Mouse (Mus musculus): ENCODE measurements around the gene Iqce. TPM values are rescaled to one million over a fixed set of nuclear protein-coding genes. Genes with fewer than 3 reads are reported as not detected.

Gene Iqce
- polyA plus RNA-seq (2014; fragmentation: Nextera tagmentation; extraction: Ambion mirVana): 13.9 and 15.6 TPM in 2 replicates

GRCm38 (mm10) chr5:140702103-140702513, at the start of gene Iqce:
Gene Iqce (minus strand): TSS chr5:140702378.
- peaks cover 16% of the 10 kb centered on the region for H3K4me1 ChIP-seq (ENCODE audit: control insufficient read depth, insufficient read depth, low read length)
- DNase-seq (ENCODE audit: low spot score, missing footprints) (peak; percentile 99), ATAC-seq (ENCODE audit: low FRiP score) (peak; percentile 65)
- H3K27ac ChIP-seq (ENCODE audit: low read depth, low read length): peak within 1 kb of the TSS; percentile 45; the same call in 1 of the 2 replicates
- peak within 1 kb of the TSS; percentile 76 for H3K9ac ChIP-seq (ENCODE audit: low read length)
- H3K27me3 ChIP-seq (ENCODE audit: control insufficient read depth, insufficient read depth, low read length): no peaks in the 10 kb centered on the region
- no peaks in the 10 kb centered on the region for H3K9me3 ChIP-seq (ENCODE audit: control insufficient read depth, low read length)
- WGBS: 0% methylated on average over 33 of the region's 33 CpGs
- peak within 1 kb of the TSS; percentile 70 for H3K4me2 ChIP-seq
- no peaks in the 10 kb centered on the region for H3K36me3 ChIP-seq (ENCODE audit: control insufficient read depth, insufficient read depth, low read length)
- peak within 1 kb of the TSS; percentile 59 for H3K4me3 ChIP-seq (ENCODE audit: low read depth, low read length)

GRCm38 (mm10) chr5:140750925-140751324, 48.7 kb upstream of the Iqce start:
- Histone ChIP-seq H3K27ac (ENCODE audit: low read depth, low read length) (no peak overlapping the region), H3K9ac (ENCODE audit: low read length) (no peak overlapping the region), H3K36me3 (ENCODE audit: control insufficient read depth, insufficient read depth, low read length) (no peaks in the 10 kb centered on the region), H3K4me3 (ENCODE audit: low read depth, low read length) (no peak overlapping the region), H3K27me3 (ENCODE audit: control insufficient read depth, insufficient read depth, low read length) (no peaks in the 10 kb centered on the region), H3K9me3 (ENCODE audit: control insufficient read depth, low read length) (peaks cover 4% of the 10 kb centered on the region; the same call in 1 of the 2 replicates), H3K4me2 (no peak overlapping the region), H3K4me1 (ENCODE audit: control insufficient read depth, insufficient read depth, low read length) (no peaks in the 10 kb centered on the region)
- WGBS: 8% methylated on average over 1 of the region's 2 CpGs
- DNase-seq (ENCODE audit: low spot score, missing footprints) (peak; percentile 80), ATAC-seq (ENCODE audit: low FRiP score) (no peak)

GRCm38 (mm10) chr5:140749062-140749875, 47.1 kb upstream of the Iqce start:
- DNase-seq (ENCODE audit: low spot score, missing footprints) (peak; percentile 97), ATAC-seq (ENCODE audit: low FRiP score) (peak; percentile 85)
- 23% methylated on average over 12 of the region's 12 CpGs for WGBS
- Histone ChIP-seq H3K27ac (ENCODE audit: low read depth, low read length) (no peak overlapping the region), H3K9ac (ENCODE audit: low read length) (peak overlapping the region; percentile 66), H3K4me3 (ENCODE audit: low read depth, low read length) (peak overlapping the region; percentile 11), H3K4me2 (peak overlapping the region; percentile 31), H3K9me3 (ENCODE audit: control insufficient read depth, low read length) (peaks cover 4% of the 10 kb centered on the region; the same call in 1 of the 2 replicates), H3K27me3 (ENCODE audit: control insufficient read depth, insufficient read depth, low read length) (no peaks in the 10 kb centered on the region), H3K36me3 (ENCODE audit: control insufficient read depth, insufficient read depth, low read length) (no peaks in the 10 kb centered on the region), H3K4me1 (ENCODE audit: control insufficient read depth, insufficient read depth, low read length) (no peaks in the 10 kb centered on the region)

GRCm38 (mm10) chr5:140748425-140748824, 46.2 kb upstream of the Iqce start:
- Histone ChIP-seq H3K27me3 (ENCODE audit: control insufficient read depth, insufficient read depth, low read length) (no peaks in the 10 kb centered on the region), H3K9me3 (ENCODE audit: control insufficient read depth, low read length) (peaks cover 4% of the 10 kb centered on the region; the same call in 1 of the 2 replicates), H3K4me2 (no peak overlapping the region), H3K9ac (ENCODE audit: low read length) (no peak overlapping the region; the same call in 1 of the 2 replicates), H3K4me3 (ENCODE audit: low read depth, low read length) (no peak overlapping the region), H3K36me3 (ENCODE audit: control insufficient read depth, insufficient read depth, low read length) (no peaks in the 10 kb centered on the region), H3K4me1 (ENCODE audit: control insufficient read depth, insufficient read depth, low read length) (no peaks in the 10 kb centered on the region), H3K27ac (ENCODE audit: low read depth, low read length) (no peak overlapping the region)
- no peak for DNase-seq (ENCODE audit: low spot score, missing footprints)
- 84% methylated on average over 10 of the region's 10 CpGs for WGBS
- no peak for ATAC-seq (ENCODE audit: low FRiP score)

- 29% methylated on average over 12 of the region's 12 CpGs for WGBS
- no peaks in the 10 kb centered on the region for H3K27me3 ChIP-seq (ENCODE audit: control insufficient read depth, insufficient read depth, low read length)
- H3K36me3 ChIP-seq (ENCODE audit: control insufficient read depth, insufficient read depth, low read length): no peaks in the 10 kb centered on the region
- H3K4me2 ChIP-seq: no peak overlapping the region
- no peak for DNase-seq (ENCODE audit: low spot score, missing footprints)
- no peaks in the 10 kb centered on the region for H3K4me1 ChIP-seq (ENCODE audit: control insufficient read depth, insufficient read depth, low read length)
- H3K27ac ChIP-seq (ENCODE audit: low read depth, low read length): no peak overlapping the region
- H3K4me3 ChIP-seq (ENCODE audit: low read depth, low read length): no peak overlapping the region
- no peak for ATAC-seq (ENCODE audit: low FRiP score)
- no peak overlapping the region for H3K9ac ChIP-seq (ENCODE audit: low read length)
- no peaks in the 10 kb centered on the region for H3K9me3 ChIP-seq (ENCODE audit: control insufficient read depth, low read length)
Measured at GRCm38 (mm10) chr5:140743706-140744131, 41.5 kb upstream of the Iqce start.

- ATAC-seq (ENCODE audit: low FRiP score): no peak
- no peaks in the 10 kb centered on the region for H3K36me3 ChIP-seq (ENCODE audit: control insufficient read depth, insufficient read depth, low read length)
- no peak for DNase-seq (ENCODE audit: low spot score, missing footprints)
- H3K4me3 ChIP-seq (ENCODE audit: low read depth, low read length): no peak overlapping the region
- no peak overlapping the region for H3K4me2 ChIP-seq
- H3K27me3 ChIP-seq (ENCODE audit: control insufficient read depth, insufficient read depth, low read length): peaks cover 2% of the 10 kb centered on the region; the same call in 1 of the 2 replicates
- H3K9me3 ChIP-seq (ENCODE audit: control insufficient read depth, low read length): no peaks in the 10 kb centered on the region
- no peaks in the 10 kb centered on the region for H3K4me1 ChIP-seq (ENCODE audit: control insufficient read depth, insufficient read depth, low read length)
- no peak overlapping the region for H3K9ac ChIP-seq (ENCODE audit: low read length)
- H3K27ac ChIP-seq (ENCODE audit: low read depth, low read length): no peak overlapping the region
Measured at GRCm38 (mm10) chr5:140741877-140742276, 39.7 kb upstream of the Iqce start.

- no peak overlapping the region for H3K9ac ChIP-seq (ENCODE audit: low read length)
- DNase-seq (ENCODE audit: low spot score, missing footprints) (no peak), ATAC-seq (ENCODE audit: low FRiP score) (no peak)
- H3K36me3 ChIP-seq (ENCODE audit: control insufficient read depth, insufficient read depth, low read length): no peaks in the 10 kb centered on the region
- H3K4me1 ChIP-seq (ENCODE audit: control insufficient read depth, insufficient read depth, low read length): no peaks in the 10 kb centered on the region; the same call in 1 of the 2 replicates
- no peak overlapping the region for H3K27ac ChIP-seq (ENCODE audit: low read depth, low read length)
- H3K9me3 ChIP-seq (ENCODE audit: control insufficient read depth, low read length): no peaks in the 10 kb centered on the region
- peaks cover 5% of the 10 kb centered on the region; the same call in 1 of the 2 replicates for H3K27me3 ChIP-seq (ENCODE audit: control insufficient read depth, insufficient read depth, low read length)
- no peak overlapping the region for H3K4me3 ChIP-seq (ENCODE audit: low read depth, low read length)
- 75% methylated on average over 11 of the region's 11 CpGs for WGBS
- no peak overlapping the region for H3K4me2 ChIP-seq
Measured at GRCm38 (mm10) chr5:140741040-140741439, 38.9 kb upstream of the Iqce start.

GRCm38 (mm10) chr5:140739813-140740212, 37.6 kb upstream of the Iqce start:
- DNase-seq (ENCODE audit: low spot score, missing footprints) (no peak), ATAC-seq (ENCODE audit: low FRiP score) (no peak)
- no peaks in the 10 kb centered on the region for H3K36me3 ChIP-seq (ENCODE audit: control insufficient read depth, insufficient read depth, low read length)
- 83% methylated on average over 12 of the region's 12 CpGs for WGBS
- H3K27me3 ChIP-seq (ENCODE audit: control insufficient read depth, insufficient read depth, low read length): peaks cover 13% of the 10 kb centered on the region
- peaks cover 6% of the 10 kb centered on the region for H3K4me1 ChIP-seq (ENCODE audit: control insufficient read depth, insufficient read depth, low read length)
- no peaks in the 10 kb centered on the region for H3K9me3 ChIP-seq (ENCODE audit: control insufficient read depth, low read length)
- no peak overlapping the region for H3K4me2 ChIP-seq
- H3K9ac ChIP-seq (ENCODE audit: low read length): no peak overlapping the region
- H3K27ac ChIP-seq (ENCODE audit: low read depth, low read length): no peak overlapping the region
- no peak overlapping the region for H3K4me3 ChIP-seq (ENCODE audit: low read depth, low read length)

- no peak for ATAC-seq (ENCODE audit: low FRiP score)
- 23% methylated on average over 13 of the region's 13 CpGs for WGBS
- H3K4me1 ChIP-seq (ENCODE audit: control insufficient read depth, insufficient read depth, low read length): peaks cover 6% of the 10 kb centered on the region
- H3K27ac ChIP-seq (ENCODE audit: low read depth, low read length): no peak overlapping the region
- no peak overlapping the region for H3K4me3 ChIP-seq (ENCODE audit: low read depth, low read length)
- no peaks in the 10 kb centered on the region for H3K36me3 ChIP-seq (ENCODE audit: control insufficient read depth, insufficient read depth, low read length)
- no peak overlapping the region for H3K9ac ChIP-seq (ENCODE audit: low read length)
- DNase-seq (ENCODE audit: low spot score, missing footprints): no peak
- peaks cover 13% of the 10 kb centered on the region for H3K27me3 ChIP-seq (ENCODE audit: control insufficient read depth, insufficient read depth, low read length)
- no peak overlapping the region for H3K4me2 ChIP-seq
- H3K9me3 ChIP-seq (ENCODE audit: control insufficient read depth, low read length): no peaks in the 10 kb centered on the region
Measured at GRCm38 (mm10) chr5:140736166-140736565, 34.0 kb upstream of the Iqce start.
